Mouse (Mus musculus): Measurements from ENCODE around the gene Sema3a.
"Not testable (repeated sequence)": the region's sequence is repeated elsewhere in the genome, so short reads cannot be mapped to it uniquely, and the experiment has no call there.

The Sema3a gene

DNA sequence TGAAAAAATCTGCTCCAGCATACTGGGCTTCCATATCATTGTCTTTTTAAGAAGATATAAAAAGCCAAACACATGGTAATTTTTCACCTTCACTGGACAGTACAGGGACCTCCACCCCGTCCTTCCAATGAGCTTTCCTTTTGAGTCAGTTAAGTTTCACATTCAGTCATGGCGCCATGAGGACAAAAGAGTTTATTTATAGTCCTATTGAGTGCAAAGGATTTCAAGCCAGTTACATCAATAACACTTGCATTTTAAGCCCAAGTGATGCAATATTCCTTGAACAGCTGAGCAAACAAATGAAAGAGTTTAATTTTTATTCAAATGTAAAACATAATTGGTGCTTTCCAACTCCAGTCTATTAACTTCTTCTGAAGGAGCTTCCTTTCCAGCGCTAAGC lies 448.7 kb downstream of the Sema3a start:
- DNase-seq = no peak

DNA sequence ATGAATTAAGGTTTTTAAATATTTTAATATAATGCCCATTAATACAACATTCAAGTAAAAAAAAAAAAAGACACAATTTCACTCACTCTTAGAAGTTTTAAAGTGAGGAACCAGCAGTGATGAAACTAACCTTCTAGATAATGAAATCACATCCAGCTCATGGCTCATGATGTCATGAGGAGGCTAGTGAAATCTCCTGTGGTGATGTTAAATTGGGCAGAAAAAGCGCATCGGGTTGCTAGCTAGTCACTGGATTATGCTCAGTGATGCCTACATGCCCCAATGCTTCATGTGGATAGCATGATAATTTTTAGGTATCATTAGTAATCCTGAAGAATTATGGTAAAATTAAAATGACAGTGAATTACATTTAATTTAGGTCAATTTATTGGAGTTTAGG lies 453.9 kb downstream of the Sema3a start:
- no peak for DNase-seq

DNA sequence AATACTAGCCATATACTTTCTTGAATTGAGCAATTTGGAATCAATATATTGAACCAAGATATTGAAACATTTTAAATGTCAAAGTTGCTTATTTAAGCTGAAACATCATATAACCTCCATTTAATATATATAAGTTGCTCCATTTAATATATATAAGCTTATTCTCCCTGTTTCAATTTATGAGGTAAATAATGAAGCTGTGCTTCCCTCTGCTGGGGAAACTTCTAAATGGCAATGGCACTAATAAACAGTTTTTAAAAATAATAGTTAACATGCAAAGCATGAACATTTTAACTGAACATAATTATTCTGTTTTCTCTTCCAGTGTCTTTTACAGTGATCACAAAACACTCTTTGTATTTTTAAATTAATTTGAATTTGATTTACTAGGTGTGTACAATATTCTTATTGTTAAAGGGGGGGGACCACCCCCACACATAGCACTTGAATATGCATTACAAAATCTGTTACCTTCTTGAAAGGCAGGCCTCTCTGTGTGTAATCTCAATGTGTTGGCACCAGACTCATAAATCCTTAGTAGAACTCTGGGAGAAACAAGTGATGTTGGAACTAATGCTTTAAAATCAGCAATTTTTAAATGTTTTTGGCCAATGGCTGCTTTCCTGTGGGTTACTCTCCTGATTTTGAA lies 460.5 kb downstream of the Sema3a start:
- no peak for DNase-seq

DNA sequence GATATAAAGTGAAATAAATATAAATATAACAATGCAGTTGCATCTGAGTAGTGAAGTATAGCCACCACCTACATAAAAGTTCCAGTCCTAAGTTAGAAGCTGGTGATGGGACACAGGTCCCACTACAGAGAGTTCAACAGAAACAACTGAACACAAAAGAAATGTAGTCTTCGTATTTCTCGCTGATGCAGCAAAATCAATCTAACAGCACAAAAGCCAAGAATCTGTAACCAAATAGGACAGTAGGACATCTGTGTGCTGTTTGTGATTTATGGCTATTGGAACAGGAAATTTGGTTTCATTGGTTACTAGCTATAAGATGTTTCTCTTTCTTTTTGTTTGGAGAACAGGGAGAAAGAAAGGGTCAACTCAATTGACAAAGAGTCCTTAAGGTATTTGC lies 469.2 kb downstream of the Sema3a start:
- no peak for DNase-seq

DNA sequence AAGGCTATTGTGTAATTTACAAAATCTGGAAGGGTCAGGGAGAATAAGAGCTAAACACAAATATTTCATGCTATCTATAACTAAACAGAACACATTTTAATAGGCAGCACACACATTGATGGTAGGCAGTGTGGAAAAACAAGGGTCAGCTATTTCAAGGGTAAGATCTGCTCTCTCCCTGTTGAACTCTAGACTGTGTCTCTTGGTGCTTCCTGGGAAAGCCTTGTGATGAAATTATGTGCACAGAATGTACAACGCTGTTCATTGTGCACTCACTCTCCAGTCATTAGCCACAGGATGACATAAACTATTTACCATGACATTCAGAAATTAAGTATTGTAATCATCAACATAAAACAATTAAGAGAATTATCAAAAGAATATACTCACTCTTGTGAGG lies 486.4 kb downstream of the Sema3a start:
- no peak for DNase-seq

DNA sequence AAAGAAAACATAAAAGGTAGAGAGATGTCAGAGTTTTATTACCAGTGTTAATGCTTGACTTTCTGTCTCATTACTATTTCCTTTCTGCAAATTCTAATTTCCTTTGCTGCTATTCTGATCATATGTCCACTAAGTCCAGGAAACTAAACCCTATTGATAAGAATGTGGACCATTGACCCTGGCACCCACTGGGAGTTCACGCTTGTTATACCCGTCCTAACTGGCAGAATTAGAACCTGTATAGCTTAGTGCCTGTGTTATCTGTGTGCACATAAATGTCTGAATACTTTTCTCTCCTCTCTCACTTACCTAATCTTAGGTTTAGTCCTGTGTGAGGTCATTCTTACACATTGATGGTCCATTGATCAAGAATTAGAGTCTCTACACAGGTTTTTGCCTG lies 486.9 kb downstream of the Sema3a start:
- no peak for DNase-seq

DNA sequence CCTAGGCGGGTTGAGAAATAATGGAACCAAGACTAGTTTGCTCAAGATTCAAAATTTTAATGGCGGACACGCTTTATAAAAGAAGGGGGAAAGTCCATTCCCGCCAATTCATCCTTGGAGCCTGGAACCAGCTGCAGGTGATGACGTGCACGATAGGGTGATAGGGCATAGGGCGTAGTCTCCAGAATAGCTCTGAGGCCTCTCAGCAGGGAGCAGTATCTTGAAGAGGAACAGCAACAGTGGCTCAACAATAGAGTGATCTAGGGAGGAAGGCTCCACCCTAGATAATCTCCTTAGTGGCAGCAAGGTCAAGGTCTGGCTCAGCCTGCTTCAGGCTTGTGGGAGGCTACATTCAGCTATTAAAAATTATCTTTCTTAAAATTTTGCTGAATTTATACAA lies 489.4 kb downstream of the Sema3a start:
- DNase-seq = not testable (repeated sequence)

DNA sequence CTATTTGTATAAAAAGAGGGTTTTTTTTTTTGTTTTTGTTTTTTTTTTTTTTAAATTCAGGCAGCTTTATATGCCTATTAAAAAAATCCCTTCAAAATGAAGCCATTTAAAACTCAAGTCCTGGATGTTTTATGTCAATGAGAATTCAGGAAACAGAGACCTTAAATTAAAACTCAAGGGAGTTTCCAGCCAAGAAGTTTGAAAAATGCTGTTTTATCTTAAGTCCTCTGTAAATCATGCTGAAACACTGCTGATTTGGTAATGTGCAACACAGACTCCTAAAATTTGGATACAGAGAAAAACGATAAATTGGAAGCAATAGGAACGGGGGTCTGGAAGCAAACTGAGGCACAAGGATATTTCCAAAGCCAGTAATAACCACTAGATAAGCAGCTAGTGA lies 490.7 kb downstream of the Sema3a start:
- no peak for DNase-seq

DNA sequence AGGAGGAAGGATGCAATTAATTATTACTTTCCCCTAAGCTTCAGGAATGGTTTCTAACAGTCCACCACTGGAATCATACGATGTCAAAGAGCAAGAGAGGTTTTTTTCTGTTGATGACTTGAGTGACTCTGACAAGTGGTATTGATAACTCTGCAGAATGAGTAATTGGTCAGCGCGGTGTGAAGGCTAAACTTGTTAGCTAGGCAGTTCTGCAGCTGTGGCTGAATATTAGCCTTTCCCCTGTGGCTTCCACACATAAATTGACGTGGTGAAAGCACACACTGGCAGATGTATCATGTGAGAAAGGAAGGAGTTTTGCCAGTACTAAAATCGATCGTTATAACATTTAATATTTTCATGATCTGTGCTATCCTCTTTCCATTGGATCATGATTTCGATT lies 497.4 kb downstream of the Sema3a start:
- no peak for DNase-seq

DNA sequence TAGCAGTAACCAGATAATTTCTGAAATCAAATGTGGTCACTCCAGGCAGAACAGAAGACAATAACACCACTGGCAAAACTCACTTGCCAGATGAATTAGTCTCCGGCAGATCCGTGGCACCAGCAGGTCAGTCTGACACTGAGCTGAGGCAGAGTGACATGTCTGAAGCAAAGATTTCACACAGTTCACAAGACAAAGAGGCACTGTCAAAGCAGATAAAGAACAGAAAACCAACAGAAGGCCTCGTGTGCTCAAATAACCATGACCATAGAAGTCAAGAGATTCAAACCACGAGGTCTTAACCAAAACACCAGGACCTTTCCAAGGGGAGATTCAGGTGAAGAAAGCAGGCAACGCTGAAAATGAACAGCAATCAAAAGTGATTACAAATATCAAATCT lies 499.5 kb downstream of the Sema3a start:
- DNase-seq = no peak

DNA sequence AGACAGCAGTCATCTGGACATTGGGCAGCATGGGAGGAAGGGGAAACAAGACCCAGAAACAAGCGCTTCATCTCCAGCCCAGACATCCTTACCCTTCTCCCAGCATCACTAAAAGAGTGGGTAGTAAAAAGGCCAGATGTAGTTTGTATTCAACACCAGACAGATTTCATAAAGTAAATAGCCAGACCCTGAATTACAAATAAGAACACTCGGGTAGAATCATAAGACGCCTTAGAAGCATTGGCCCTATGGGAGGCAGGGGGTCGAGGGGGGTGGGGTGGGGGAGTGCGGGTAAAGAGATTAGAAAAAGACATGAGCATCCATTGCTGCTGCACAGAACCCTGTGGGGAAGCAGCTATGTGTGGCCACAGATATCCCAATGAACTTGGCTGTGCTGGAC lies 500.9 kb downstream of the Sema3a start:
- no peak for DNase-seq

DNA sequence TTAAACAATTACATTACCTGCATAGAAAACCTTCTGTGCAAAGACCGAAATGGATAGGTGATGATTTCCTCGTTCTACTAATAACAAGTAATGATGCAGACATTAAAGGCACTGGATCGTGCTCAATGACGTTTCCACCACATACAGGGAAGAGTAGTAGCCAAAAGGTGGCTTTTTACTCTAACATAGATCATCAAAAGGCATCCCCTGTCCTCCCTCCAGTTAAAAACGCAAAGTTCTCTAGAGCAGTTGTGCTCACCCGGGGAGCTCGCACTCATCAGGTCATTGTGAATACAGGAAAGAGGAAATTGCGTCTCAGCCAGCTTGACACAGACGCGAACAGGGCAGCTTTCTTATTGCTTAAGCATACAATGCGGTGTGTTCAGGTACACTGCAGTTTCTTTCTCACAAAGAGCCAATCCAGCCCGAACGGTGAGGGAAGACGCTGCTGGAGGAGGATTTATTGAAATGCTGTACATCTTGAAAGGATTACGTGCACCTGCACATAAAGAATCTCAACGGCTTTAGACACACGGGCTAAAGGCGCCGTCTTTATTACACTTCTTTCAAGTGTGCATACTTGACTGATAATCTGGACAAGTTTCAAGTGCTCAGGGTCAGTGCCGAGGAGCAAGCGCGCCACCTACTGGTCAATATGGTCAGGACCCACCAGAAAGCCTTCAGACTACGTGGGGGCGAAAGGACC lies 503.5 kb downstream of the Sema3a start:
- peak; percentile 49 for DNase-seq

DNA sequence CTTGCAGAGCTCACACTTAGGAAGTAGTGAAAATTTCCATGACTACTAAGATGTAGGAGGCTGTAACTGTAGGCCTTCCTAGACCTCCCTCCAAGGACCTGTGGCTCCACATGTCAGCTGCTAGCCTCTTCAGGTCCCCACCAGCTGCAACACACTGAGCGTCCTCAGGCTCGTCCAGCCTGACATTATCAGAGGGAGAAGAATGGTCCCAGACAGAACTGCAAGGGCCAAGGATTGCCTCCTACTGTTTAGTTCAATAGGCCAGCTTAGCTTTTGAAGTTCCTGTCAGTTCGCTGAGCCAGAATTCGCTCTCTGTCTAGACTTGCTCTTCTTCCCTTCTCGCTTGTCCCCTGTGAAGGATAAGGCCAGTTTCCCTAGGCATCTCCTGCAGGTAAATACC lies 504.7 kb downstream of the Sema3a start:
- no peak for DNase-seq

DNA sequence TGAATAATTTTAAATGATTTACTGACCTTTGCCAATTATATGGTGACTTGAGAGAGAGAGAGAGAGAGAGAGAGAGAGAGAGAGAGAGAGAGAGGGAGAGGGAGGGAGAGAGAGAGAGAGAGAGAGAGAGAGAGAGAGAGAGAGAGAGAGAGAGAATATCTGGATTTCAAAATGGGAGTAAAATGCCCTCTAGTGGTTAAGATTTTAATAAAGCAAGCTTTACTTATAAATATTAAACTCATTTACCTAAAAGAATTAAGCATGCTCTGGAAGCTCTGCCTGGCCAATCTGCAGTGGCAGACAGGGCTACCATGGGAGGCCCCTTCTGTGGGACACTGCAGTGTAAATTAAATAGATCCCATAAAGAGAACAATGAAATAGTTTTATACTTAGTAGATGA lies 505.5 kb downstream of the Sema3a start:
- no peak for DNase-seq

DNA sequence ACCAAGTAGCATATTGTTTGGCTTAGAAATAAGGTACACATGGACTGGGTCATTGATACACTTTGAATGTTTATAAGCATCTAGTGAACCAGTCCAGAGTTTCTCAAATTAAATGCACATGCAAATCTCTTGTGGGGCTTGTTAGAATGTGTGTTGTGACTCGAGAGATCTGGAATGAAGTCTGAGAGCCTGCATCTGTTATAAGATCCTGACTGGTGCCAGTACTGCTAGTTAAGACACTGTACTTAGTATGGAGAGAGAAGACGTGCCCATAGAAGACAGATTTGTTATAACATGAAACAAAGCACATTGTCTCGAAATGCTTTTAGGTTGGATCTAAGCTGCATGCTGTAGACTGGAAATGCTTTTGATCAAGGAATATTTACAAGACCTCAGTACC lies 511.0 kb downstream of the Sema3a start:
- no peak for DNase-seq

Measured in cerebellum, adult 9-11 months (tissue).